Mouse (Mus musculus) ES-E14 (cell line): ENCODE results near the gene Ipo13. TPM values are rescaled to one million over a fixed set of nuclear protein-coding genes. Genes with fewer than 3 reads are reported as not detected.

Experiments used
- DNase-seq: peaks from one replicate; pipeline ENCODE4 v3.0.0-alpha.2; 2013; ENCODE audit warnings: low read depth, low spot score
- H3K27ac ChIP-seq: 2 replicates; pipeline ENCODE4 v1.5.1; 2012; ENCODE audit warnings: low read depth, mild to moderate bottlenecking, low read length, moderate library complexity, mixed read lengths; ENCODE audit not compliant: poor library complexity, insufficient read depth, severe bottlenecking
- H3K36me3 ChIP-seq: 2 replicates; pipeline ENCODE4 v1.6.1; 2012; ENCODE audit warnings: mild to moderate bottlenecking, low read length, moderate library complexity, mixed read lengths; ENCODE audit not compliant: control insufficient read depth, poor library complexity, insufficient read depth, severe bottlenecking
- H3K4me1 ChIP-seq, 2 experiments: fragments of 150-350 bp in 1 of 2; sonication (generic) in 1 of 2; 2 replicates each; pipeline ENCODE4 v1.6.1; 2012; ENCODE audit warnings: low read length in 2 of 2, mild to moderate bottlenecking in 1 of 2, mixed read lengths in 1 of 2; ENCODE audit not compliant: control insufficient read depth in 2 of 2, insufficient read depth in 2 of 2, poor library complexity in 1 of 2
- H3K4me3 ChIP-seq, 2 experiments: fragments of 150-350 bp in 1 of 2; sonication (generic) in 1 of 2; 2 replicates each; pipeline ENCODE4 v1.5.1; 2012; ENCODE audit warnings: low read length in 2 of 2, low read depth in 1 of 2, mild to moderate bottlenecking in 1 of 2, mixed read lengths in 1 of 2; ENCODE audit not compliant: insufficient read depth in 1 of 2, poor library complexity in 1 of 2, severe bottlenecking in 1 of 2
- H3K9ac ChIP-seq: 2 replicates; pipeline ENCODE4 v1.6.1; 2012; ENCODE audit warnings: low read depth, mild to moderate bottlenecking, low read length, mixed read lengths; ENCODE audit not compliant: poor library complexity, insufficient read depth, severe bottlenecking
- H3K9me3 ChIP-seq: fragments of 150-350 bp; sonication (generic); 2 replicates; pipeline ENCODE4 v1.6.1; 2012; ENCODE audit warnings: low read depth, mild to moderate bottlenecking, low read length; ENCODE audit not compliant: control insufficient read depth, insufficient read depth
- CHD2 ChIP-seq: IDR thresholded peaks from 2 replicates; pipeline ENCODE4 v1.6.1; 2014; ENCODE audit warnings: mild to moderate bottlenecking, low read depth, low read length, inconsistent platforms
- HCFC1 ChIP-seq: IDR thresholded peaks from 2 replicates; pipeline ENCODE4 v1.6.1; 2012; ENCODE audit warnings: low read length, inconsistent platforms, borderline replicate concordance; ENCODE audit not compliant: insufficient read depth
- MAFK ChIP-seq: IDR thresholded peaks from 2 replicates; pipeline ENCODE4 v1.6.1; 2014; ENCODE audit warnings: mild to moderate bottlenecking, low read depth, low read length, inconsistent platforms; ENCODE audit not compliant: insufficient read depth
- ZC3H11A ChIP-seq: IDR thresholded peaks from 2 replicates; pipeline ENCODE4 v1.6.1; 2012; ENCODE audit warnings: low read depth, mild to moderate bottlenecking, inconsistent platforms, low read length, borderline replicate concordance
- ZNF384 ChIP-seq: IDR thresholded peaks from 2 replicates; pipeline ENCODE4 v1.6.1; 2012; ENCODE audit warnings: low read depth, low read length, inconsistent platforms
- in situ Hi-C, 2 experiments: fragments of 600-800 bp; cut with MboI; formaldehyde crosslinking; loops; one replicate each; pipeline ENCODE4 v1.15.1; 2025; ENCODE audit warnings: low sequenced_read_pairs in 2 of 2, inconsistent platforms in 1 of 2; ENCODE audit not compliant: unreplicated experiment in 2 of 2
- total RNA-seq: library from RNA; depleted of rRNA; stranded (reverse); fragments of 300-350 nt; gene quantifications from 2 replicates; pipeline ENCODE4 v1.2.3, GENCODE M21; 2012

Ipo13 gene
- total RNA-seq, 1 experiment: 50.2 TPM

GRCm38 (mm10) chr4:117850871-117851270, 63.9 kb downstream of the Ipo13 start:
- TF ChIP-seq ZNF384: no peak
- no peak for TF ChIP-seq ZC3H11A
- TF ChIP-seq MAFK: no peak
- TF ChIP-seq HCFC1: no peak
- TF ChIP-seq CHD2: no peak
- Histone ChIP-seq H3K4me3 (no peak overlapping the region), H3K27ac (no peak overlapping the region), H3K4me1 (no peaks in the 10 kb centered on the region), H3K9me3 (no peaks in the 10 kb centered on the region), H3K36me3 (peaks cover 3% of the 10 kb centered on the region; the same call in 1 of the 2 replicates), H3K9ac (no peak overlapping the region)
- no peak for DNase-seq
- in situ Hi-C loops: no loop called here

GRCm38 (mm10) chr4:117850176-117850575, 64.6 kb downstream of the Ipo13 start:
- no peak for DNase-seq
- Histone ChIP-seq H3K9ac (no peak overlapping the region), H3K4me1 (no peaks in the 10 kb centered on the region), H3K4me3 (no peak overlapping the region), H3K9me3 (no peaks in the 10 kb centered on the region), H3K27ac (no peak overlapping the region), H3K36me3 (peaks cover 8% of the 10 kb centered on the region; the same call in 1 of the 2 replicates)
- in situ Hi-C loops: no loop called here
- no peak for TF ChIP-seq MAFK
- TF ChIP-seq ZNF384: no peak
- no peak for TF ChIP-seq CHD2
- no peak for TF ChIP-seq HCFC1
- TF ChIP-seq ZC3H11A: no peak

GRCm38 (mm10) chr4:117849506-117849905, 65.3 kb downstream of the Ipo13 start:
- Histone ChIP-seq H3K9me3 (no peaks in the 10 kb centered on the region), H3K4me3 (no peak overlapping the region), H3K4me1 (no peaks in the 10 kb centered on the region), H3K27ac (no peak overlapping the region), H3K36me3 (peaks cover 10% of the 10 kb centered on the region; the same call in 1 of the 2 replicates), H3K9ac (no peak overlapping the region)
- no peak for DNase-seq
- TF ChIP-seq HCFC1: no peak
- no peak for TF ChIP-seq CHD2
- no peak for TF ChIP-seq MAFK
- no peak for TF ChIP-seq ZC3H11A
- no peak for TF ChIP-seq ZNF384
- in situ Hi-C loops: loop anchor here in 1 of 2 experiments (25.0 kb wide), 1 partner anchor 238 kb away; no protein-coding TSS in a partner anchor

GRCm38 (mm10) chr4:117849063-117849462, 65.7 kb downstream of the Ipo13 start:
- no peak overlapping the region for H3K27ac ChIP-seq
- no peaks in the 10 kb centered on the region for H3K9me3 ChIP-seq
- TF ChIP-seq CHD2: no peak
- no peak for TF ChIP-seq MAFK
- TF ChIP-seq HCFC1: no peak
- TF ChIP-seq ZNF384: no peak
- no peak for TF ChIP-seq ZC3H11A
- no peak overlapping the region for H3K9ac ChIP-seq
- no peaks in the 10 kb centered on the region for H3K4me1 ChIP-seq
- no peak overlapping the region for H3K4me3 ChIP-seq
- in situ Hi-C loops: loop anchor here in 1 of 2 experiments (25.0 kb wide), 1 partner anchor 238 kb away; no protein-coding TSS in a partner anchor
- H3K36me3 ChIP-seq: peaks cover 10% of the 10 kb centered on the region; the same call in 1 of the 2 replicates
- DNase-seq: no peak

GRCm38 (mm10) chr4:117847011-117847410, 67.8 kb downstream of the Ipo13 start:
- H3K4me3 ChIP-seq: no peak overlapping the region
- no peak for DNase-seq
- H3K4me1 ChIP-seq: no peaks in the 10 kb centered on the region
- H3K27ac ChIP-seq: no peak overlapping the region
- in situ Hi-C loops: loop anchor here in 1 of 2 experiments (25.0 kb wide), 1 partner anchor 240 kb away; no protein-coding TSS in a partner anchor
- TF ChIP-seq CHD2: no peak
- TF ChIP-seq MAFK: no peak
- no peak for TF ChIP-seq HCFC1
- no peak for TF ChIP-seq ZC3H11A
- no peak for TF ChIP-seq ZNF384
- H3K9ac ChIP-seq: no peak overlapping the region
- peaks cover 14% of the 10 kb centered on the region; the same call in 1 of the 2 replicates for H3K36me3 ChIP-seq
- no peaks in the 10 kb centered on the region for H3K9me3 ChIP-seq
